Mouse (Mus musculus) left cerebral cortex, adult 11 months (tissue): ENCODE measurements around the gene Ankrd27.
"Not testable (repeated sequence)": the region's sequence is repeated elsewhere in the genome, so short reads cannot be mapped to it uniquely, and the experiment has no call there.

ENCODE experiments used
- DNase-seq: peaks from one replicate; pipeline ENCODE4 v3.0.0; 2022; ENCODE audit warnings: low spot score

Ankrd27 gene

DNA sequence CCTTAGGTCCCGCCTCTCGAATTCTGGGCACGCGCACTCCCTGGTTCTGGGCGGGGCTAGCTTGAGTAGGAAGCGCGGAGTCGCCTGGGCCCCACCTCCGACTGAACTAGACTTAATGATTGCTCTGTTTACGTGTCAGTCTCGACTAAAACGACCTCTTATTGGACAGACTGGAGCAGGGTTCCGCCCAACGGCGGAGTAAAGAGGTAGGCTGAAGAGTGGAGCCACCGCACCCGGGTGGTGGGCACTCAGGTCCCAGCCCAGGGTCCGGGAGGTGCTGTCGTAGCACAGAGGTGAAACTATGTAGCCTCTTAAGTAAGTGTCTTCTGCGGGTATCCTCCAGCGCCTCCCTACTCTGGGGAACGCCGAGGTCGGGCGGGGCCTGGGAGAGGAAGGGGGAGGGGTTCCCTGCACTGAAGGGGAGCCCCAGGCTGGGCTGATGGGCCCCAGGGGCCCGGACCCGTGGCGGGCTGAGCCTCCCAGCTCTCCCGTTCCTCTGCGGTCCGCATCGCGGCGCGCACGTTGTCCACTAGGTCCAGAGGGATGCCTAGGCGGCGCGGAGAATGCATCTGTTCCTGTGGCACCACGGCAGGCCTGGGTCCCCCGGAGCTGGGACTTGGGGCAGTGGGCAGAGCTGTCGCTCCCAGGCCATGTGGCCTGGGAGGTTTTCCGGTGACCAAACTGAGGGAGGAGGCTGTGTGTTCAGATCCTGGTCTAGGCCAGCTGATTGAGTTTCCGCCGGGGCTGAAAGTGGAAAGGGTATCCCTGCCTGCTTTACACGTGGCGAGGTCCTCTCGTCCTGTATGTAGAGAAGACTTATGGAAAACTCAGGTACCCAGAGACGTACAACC is at the start of gene Ankrd27:
Gene Ankrd27 (plus strand): TSS at position 190 of the 851 bp plus-strand sequence.
- peak; percentile 95 for DNase-seq

DNA sequence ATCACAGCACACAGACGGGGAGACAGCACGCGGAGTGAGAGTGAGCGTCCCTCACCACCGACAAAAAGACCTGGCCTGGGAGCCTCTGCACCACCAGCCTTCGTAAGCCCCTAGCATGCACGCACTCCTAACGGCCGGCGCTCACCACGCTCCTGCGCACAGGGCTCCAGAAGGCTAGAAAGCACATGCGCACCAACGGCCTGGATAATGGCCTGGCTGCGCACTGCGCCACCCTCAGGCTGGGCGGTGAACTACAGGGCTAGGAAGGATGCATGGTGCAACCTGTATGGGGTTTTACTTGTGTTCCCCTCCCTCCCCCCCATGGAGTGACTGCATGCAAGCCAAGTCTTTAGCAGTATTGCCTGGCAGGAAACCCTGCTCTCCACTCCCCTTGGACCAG is 48.5 kb upstream of the Ankrd27 start, which contains the start of gene Tdrd12:
Gene Tdrd12 (minus strand): TSS at position 184 of the 400 bp plus-strand sequence.
- DNase-seq = no peak

DNA sequence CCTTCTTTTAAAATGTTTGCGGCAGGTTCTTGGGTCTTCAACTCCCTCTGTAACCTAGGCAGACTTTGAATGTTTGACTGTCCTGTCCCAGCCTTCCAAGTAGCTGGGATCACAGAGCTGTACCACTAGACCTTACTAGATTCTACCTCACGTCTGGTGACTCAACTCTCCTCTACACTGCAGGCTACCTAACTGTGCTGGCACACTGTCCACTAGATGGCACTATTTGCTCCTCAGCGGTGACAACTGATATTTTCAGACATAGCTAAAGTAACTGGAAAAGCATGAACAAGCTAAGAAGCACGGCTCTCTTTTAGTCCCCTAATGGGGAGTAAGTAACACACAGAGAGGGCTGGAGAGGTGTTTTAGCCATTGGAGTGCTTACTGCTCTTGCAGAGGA is 40.2 kb upstream of the Ankrd27 start:
- peak; percentile 31 for DNase-seq

DNA sequence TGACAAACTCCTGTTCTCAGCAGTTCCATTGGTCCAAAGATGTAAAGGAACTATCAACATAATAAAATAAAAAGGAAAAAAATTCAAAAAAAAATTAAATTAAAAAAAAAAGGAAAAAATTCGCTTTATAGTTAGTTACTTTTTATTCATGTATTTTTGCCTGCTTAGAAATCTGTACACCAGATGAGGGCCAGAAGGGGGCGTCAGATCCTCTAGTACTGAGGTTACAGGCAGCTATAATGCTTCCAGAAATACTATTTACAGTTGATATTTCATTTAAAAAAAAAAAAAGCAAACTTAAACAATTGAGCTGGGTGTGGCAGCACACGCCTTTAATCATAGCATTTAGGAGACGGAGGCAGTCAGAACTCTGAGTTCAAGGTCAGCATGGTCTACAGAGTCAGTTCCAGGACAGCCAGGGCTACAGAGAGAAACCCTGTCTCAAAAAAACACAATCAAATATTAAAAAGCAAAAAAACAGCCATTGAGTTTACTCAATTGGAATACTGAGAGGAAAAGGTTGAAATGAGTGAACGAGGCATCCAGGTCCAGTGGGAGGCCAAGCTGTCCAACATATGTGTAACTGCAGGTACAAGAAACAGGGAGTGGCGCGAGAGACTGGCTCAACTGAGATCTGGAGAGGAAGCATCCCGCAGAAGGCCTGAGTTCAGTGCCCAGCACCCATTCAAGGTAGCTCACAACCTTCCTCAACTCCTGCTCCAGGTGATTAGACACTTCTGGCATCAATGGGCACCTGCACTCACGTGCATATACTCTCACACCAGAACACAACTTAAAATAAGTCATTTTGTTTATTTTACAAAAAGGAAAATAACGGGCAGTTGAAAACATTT is 32.1 kb upstream of the Ankrd27 start:
- DNase-seq = peak; percentile 26

DNA sequence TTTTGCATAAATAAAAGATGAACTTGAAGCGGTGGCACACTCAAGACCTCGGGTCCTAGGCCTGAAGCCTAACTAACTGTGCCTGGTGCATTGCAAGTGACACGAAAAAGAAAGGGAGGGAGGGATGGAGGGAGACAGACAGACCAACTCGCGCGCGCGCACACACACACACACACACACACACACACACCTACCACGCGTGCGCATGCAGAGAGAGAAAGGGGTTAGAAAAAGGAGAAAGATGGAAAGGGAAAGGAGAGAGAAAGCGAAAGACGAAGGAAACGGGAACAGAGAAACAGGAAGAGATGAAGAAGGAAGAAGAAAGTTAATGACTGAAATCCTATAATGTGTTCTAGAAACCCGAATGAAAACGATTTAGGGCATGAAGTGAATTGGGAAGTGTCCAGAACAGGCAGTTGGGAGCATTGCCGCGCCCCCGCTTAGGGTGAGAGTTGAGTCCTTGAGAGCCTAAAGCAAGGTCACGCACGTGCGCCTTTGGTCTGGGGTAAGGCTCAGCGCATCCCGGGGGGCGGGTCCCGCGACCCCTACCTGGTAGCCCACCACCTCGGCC is 31.4 kb upstream of the Ankrd27 start:
- peak; percentile 11 for DNase-seq

DNA sequence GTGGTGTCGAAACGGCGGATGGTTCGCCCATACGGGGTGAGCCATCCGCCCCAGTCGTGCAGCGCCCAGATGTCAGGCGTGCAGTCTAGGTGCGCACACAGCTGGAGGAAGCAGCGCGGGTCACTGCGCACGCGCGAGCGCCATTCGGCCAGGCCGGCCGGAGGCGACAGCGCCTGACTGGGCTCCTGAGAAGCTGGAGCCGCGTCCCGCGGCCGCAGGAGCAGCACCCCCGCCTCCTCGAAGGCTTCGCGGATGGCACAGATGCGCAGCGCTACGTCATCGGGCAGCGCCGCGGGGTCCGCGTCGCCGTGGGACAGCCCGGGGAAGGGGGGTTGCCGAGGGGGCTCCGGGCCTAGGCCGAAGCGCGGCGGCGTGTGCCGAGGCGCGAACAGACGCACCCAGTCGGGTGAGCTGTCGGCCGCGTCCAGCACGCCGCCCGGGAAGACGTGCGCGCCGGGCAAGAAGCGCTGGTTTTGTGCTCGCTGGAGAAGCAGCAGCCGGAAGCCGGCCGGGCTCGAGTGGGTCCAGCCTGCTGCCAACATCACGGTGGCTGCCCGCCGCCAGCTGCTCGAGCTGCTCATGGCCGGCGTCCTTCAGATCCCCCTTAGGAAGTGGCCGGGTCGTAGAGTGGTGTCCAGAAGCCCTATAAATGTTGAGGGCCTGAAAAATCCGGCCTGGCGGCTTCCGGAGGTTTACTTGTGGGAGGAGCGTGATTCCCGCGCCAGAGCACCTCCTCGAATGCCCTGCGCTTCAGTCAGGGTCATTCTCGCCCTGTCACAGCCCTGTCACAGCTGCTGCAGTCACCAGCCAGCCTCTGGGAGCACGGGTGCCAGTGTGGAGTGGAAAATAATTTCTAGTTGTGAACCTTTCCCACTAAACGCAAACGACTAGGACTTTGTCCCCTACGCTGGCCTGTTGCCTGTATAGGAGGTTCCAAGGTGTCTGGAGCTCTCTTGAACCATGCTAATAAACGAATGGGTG is 30.5 kb upstream of the Ankrd27 start:
- DNase-seq = peak; percentile 81

DNA sequence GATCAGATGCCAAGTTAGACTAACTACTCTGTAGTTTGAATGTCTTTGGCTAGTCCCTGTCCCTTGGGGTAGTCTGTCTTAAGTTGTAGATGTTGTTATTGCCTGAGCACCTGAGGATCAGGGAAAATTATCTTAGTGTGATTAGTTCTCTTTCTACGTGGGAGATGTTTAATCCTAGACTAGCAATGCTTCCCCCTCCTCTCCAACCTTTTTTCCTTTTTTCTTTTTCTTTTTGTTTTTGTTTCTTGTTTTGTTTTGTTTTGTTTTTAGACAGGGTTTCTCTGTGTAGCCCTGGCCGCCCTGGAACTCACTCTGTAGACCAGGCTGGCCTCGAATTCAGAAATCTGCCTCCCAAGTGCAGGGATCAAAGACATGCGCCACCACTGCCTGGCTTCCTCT is 29.8 kb upstream of the Ankrd27 start, which contains the start of gene Nudt19:
Gene Nudt19 (minus strand): TSS at position 100 of the 399 bp plus-strand sequence.
- no peak for DNase-seq

DNA sequence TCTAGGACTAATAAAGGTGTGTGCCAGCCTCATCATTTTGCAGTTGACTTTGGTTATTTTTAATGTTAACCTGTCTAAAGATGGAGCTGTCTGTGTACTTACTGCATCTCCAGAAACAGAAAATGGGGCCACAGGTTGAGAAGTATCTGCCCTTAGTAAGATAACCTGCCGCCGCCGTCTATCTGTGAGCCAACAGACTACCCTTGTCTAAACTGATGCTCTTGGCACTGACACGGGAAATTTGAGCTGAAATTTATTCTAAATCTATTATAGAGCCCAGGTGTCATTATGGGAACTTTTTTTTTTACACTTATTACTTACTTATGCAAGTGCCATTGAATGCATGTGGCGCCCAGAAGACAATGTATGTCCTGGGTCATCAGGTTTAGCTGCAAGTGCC is 29.1 kb upstream of the Ankrd27 start:
- DNase-seq = no peak

DNA sequence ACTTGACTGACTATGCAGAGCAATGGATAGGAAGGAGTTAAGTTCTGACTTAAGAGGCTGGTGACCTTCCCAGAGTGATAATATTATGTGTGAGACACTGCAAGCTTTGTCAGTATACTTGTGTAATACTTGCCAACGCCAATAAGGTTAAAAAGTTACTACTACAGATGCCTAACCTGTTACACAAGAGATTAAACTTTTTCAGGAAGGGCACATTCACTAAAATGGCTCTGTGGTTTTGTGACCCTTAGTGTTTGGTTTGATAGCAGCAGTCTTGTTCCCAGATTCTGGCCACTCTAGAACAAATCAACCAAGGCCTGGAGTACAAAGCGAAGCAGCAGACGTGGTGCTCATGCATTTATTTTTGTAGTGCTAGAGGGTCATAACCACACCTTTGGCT is 28.5 kb upstream of the Ankrd27 start:
- no peak for DNase-seq

DNA sequence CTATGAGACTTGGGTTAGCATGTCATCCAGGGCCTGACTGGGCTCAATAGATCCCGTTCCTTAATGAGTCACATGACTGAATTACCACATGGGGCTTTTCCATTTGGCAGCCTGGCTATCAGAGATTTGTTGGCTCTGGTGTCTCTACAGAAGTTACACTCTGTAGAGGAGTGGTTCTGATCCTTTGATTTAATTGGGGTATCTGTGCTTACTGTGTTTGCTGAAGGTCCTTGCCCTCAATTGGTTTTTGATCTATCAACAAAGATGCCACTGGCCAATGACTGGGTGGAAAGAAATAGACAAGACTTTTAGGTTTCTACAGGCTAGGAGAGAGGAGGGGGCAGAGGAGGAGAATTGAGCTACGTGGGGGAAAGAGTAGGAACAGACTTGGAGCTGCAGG is 27.4 kb upstream of the Ankrd27 start:
- no peak for DNase-seq

DNA sequence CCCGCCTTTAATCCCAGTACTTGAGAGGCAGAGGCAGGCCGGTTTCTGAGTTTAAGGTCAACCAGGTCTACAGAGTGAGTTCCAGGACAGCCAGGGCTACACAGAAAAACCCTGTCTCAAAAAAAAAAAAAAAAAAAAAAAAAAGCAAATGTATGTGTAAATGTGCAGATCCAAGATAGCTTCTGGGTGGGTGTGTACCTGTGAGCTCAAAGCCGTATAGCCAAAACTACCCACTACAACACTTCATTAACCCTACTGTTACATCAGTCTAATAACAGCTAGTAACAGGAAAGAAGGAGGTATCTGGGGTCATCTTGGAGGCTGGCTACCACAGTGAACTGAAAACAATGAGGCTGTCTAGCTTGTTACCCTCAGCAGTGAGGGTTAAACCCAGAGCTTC is 26.2 kb upstream of the Ankrd27 start:
- DNase-seq = no peak

DNA sequence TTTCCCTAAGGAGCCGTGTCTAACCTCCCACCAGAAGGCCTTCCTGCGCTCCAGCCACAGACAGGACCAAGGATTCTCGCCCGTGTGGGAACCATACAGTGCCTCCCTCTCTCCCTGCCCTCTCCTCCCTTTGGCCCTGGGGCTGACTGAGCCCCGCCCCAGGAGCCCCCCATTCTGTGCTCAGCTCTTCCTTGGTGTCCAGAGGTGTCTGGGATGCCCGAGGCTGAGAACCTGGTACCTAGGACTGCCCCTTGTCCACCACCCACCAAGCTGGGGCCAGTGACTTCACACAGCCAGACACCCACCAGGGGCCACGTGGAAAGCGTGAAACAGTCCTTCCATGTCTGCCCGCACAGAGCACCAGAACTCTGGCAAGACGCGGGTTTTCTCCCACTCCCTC is 23.0 kb upstream of the Ankrd27 start:
- no peak for DNase-seq

DNA sequence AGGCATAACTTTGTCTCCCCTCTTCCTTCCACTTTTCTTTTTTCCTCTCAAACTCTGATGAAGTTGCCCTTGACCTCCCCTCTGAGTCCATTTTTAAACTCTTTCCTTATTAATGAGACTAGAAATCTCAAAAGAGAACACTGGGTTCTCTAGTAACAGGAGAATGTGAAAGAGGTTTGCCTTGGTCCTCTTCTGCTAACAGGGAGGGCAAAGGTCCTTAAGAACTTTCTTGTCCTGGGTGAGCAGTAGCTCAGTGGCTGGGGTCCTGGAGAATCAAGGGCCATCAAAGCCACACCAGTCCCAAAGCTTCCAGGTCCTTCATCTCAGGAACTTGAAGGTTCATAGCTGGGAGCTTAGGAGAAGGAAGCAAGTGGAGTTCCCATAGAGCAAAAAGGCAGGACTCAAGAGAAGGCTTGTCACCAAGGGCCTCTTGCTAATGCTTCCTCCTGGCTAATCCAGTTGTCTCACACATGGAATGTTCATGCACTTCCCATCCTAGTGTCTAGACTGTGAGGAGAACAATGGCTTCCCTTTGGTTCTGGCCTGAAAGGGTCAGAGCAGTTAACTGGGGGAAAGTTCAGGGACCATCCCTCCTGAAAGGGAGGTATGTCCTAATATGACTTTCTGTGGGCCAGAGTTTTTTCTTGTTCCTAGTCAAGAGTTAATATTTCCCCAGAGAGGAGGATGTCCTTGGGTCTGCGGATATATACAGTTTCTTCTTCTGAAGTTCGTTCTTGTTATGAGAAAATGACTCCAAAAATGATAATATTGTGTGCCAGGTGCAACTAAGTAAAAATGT is 21.8 kb upstream of the Ankrd27 start:
- DNase-seq = no peak

DNA sequence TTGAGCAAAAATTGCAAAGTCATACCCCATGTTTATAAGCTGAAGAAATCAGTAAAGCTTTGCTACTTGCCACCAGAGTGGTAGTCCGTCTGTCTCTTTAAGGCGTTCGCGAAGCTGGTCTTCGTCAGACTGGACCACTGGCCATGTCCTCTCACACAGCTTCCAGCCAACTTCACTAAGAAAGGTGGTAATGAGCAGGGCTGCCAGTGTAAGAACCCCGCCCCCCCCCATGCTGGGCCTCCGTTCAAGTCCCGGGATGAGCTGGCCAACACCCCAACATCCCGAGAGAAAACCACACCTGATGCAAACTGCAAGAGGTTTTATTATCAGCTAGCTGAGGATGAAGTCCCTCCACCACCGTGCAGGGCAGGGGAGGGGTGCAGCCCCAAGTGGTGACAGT is 21.2 kb upstream of the Ankrd27 start:
- DNase-seq = not testable (repeated sequence)

DNA sequence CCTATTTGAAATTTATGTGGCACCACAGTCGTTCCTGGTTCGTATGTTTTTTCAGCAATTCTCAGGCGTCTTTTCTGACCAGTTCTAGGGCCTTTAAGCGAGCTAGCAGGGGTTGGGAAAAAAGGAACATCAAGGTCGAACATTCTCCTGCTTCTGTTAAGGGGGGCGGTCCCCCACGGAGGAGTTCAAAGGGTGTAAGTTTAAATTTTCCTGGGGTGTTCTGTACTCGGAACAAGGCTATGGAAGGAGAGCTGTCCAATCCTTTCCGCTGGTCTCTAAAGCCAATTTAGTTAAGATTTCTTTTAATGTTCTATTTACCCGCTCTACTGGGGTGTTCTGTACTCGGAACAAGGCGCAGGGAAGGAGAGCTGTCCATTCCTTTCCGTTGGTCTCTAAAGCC is 20.1 kb upstream of the Ankrd27 start:
- not testable (repeated sequence) for DNase-seq

DNA sequence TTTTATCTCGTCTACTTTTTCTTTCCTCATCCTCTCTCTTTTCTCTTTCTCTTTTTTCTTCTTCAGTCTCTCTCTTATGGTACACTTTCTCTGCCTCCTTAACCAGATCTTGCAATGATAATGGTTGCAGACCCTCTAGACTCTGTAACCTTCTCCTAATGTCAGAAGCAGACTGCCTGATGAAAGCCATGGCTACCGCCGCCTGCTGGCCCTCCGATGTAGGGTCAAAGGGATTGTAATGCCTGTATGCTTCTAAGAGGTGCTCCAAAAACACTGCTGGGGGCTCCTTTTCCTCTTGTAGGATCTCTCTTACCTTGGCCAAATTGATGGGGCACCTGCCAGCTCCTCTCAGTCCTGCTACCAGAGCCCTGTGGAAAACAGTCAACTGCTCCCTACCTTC is 16.3 kb upstream of the Ankrd27 start:
- not testable (repeated sequence) for DNase-seq

DNA sequence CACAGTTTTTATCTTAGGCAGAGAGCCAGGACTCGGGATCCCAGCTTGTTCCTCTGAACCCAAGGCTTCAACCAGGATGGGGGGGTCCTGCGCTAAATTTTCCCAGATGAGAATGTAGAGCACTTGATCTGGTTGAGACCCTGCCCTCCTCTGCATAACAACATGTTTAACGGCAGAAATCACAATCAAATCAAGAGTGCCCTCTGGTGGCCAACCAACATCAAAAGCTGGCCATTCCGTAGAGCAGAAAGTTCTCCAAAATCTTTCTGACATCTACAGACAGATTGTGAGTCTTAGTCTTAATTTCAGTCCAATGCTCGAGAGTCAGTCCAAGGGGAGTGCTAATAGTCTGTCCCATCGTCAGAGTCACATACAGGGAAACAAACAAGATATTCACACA is 15.2 kb upstream of the Ankrd27 start:
- not testable (repeated sequence) for DNase-seq

DNA sequence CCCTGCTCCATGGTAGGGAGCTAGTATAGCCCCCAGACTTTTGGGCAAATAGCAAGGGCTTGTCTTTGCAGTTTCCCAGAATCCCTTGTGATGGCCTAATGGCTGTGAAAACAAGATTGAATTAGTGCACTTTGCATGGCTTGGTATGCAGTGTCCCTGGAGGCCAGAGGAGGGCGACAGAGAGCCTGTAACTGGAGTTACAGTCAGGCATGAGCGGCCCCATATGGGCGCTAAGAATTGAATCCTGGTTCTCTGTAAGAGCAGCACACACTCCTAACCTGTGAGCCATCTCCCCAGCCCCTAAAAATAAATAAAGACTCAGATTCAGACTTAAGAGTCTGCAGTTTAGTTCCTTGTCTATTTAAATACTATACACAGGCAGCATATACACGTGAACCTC is 6.2 kb upstream of the Ankrd27 start:
- DNase-seq = no peak

DNA sequence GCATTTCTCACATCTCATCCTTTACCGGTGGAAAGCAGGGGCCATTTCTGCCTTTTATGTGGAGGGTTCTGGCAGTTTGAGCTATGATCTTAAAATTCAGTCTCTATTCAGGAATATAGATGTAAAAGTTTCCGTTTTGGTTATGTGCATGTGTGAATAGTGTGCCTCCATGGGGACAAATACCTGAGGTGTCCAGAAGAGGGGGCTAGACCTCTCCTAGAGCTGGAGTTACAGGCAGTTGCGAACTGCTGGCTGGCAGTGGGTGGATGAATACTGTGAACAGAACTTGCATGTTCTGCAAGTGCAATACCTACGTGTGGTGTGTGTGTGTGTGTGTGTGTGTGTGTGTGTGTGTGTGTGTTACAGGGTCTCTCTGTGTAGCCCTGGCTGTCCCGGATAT is 3.3 kb upstream of the Ankrd27 start:
- DNase-seq = no peak

DNA sequence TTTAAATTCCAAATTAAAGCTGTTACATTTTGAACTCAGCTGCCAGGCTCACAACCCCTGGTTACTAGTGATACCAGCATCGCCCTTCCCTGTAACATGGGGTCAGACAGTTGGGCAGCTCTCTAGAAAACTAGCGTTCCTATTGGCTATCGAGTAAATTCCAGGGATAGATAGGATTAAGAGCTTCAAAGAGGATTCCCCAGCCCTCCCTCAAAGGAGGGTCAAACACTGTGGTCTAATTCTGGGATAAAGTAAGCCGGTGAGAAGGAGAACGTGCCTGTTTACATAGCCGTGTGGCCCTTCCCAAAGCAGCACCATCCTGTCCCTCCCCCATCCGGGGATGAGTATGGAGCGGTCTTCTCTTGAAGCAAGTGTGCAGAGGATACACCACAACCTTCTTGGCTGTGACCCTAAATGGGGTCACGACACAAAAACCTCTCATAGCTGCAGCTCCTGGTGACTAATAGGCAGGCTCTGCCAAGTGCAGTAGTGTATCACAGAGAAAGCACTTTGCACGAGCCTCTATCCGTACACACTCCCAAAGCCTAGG is 2.5 kb upstream of the Ankrd27 start:
- DNase-seq = no peak
